Mouse (Mus musculus): ENCODE measurements around the gene Mdga1.

GRCm38 (mm10) chr17:29882885-29883284, 87.0 kb downstream of the Mdga1 start:
- TF ChIP-seq POLR2A (IDR thresholded peaks at IDR 0.05; ENCODE audit: insufficient read length, low read depth) (no peak), MAX (IDR thresholded peaks at IDR 0.05; ENCODE audit: low read depth) (no peak), USF1 (IDR thresholded peaks at IDR 0.05; ENCODE audit: low read depth) (no peak)
